Mouse (Mus musculus): ENCODE measurements at regions not wholly inside any gene's neighbourhood (a gene's known extent, or its start where the extent isn't known, plus 50 kb on each side); places are given as distances from the start of the nearest gene placed in this dataset.
"Not testable (repeated sequence)": the region's sequence is repeated elsewhere in the genome, so short reads cannot be mapped to it uniquely, and the experiment has no call there.

DNA sequence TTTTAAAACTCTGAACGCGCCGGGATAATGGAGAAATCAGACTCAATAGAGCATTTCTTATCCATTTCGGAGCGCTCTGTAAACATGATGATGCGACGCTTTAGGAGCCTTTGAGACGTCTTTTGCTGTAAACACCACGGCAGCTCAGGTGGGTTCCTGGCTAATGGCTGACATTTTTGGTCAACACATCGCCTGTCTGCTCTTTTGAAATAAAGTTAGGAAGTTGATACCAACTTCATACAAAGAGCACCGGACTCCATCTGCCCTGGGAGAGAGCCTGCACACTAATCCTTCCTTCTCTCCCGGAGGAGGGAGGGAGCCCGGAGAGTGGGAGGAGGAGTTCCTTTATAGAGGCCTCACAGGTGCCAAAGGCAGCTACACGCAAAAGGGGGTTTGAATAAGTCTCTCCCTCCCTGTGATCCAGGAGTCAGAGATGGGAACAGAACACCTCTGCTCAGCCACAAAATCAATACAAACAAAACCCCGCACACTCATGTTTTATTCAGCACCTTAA lies 63.8 kb upstream of the Srsf6 start:
- DNase-seq (ENCODE audit: low spot score in 2 of 2), result no peak

DNA sequence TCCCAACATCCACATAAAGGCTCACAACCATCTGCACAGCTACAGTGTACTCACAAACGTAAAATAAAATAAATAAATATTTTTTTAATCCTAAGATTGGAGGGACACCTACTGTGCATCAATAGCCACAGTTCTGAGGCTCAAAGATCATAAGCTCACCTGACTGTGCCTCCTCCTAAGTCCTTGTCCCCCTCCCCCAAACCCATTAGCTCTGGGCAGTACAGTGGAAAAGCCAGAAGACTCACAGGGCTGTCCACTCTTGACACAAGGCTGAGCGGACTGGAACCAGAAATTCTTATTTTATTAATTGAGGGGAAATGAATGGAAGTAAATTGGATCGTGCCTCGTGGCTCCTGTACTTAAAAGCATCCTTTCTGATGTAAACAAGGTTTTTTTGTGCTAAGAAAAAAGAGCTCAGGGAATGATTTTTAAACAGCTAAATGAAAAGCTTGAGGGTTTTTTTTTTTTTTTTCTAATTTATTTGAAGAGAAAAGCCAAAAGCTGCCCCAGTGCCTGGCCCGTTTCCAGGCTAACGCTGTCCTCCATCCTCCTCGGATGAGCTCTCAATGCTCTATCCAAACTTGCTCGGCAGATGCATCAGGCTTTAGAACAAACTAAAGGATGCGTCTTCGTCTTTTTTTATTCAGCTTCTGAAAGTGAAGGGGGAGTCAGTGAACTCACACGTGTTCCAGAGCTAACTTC lies 64.6 kb upstream of the Srsf6 start:
- no peak for DNase-seq (ENCODE audit: low spot score in 2 of 2)

DNA sequence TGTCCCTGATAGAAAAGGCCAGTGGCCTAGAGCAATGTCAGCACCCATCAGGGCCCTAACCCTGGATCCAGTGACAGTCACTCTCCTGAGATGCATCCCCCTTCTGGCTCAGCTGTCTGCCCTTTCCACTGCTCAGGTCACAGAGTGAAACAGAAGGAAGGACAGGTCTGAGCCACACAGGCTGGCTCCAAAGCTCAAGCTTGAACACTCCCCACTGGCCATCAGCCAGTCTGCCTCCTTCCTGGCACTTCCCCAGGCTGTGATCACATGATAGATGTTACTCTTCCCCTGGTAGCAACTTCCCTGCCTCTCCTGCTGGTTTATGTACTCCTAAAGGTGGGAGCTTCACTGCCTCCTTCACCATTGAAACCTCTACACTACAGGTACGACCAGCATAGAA lies 66.8 kb upstream of the Srsf6 start:
- no peak for DNase-seq (ENCODE audit: low spot score in 2 of 2)

DNA sequence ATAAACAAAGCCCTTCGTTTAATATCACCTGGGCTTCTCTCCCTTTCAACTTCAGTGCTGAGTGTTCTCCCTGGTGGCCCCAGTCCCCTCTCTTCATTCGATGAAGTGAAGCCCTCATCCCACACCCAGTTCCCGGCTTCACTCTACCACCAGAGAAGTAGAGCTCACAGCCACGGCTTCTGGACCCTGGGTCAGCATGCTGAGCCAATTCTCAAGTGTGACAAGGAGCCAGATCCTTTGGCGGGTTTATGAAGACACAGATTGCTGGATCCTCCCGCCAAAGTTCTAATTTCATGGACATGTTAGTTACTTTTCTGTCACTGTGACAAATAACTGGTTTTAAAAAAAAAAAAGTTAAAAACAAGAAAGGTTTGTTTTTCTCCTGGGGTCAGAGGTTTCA lies 76.7 kb upstream of the Srsf6 start:
- DNase-seq (ENCODE audit: low spot score in 2 of 2), result no peak

DNA sequence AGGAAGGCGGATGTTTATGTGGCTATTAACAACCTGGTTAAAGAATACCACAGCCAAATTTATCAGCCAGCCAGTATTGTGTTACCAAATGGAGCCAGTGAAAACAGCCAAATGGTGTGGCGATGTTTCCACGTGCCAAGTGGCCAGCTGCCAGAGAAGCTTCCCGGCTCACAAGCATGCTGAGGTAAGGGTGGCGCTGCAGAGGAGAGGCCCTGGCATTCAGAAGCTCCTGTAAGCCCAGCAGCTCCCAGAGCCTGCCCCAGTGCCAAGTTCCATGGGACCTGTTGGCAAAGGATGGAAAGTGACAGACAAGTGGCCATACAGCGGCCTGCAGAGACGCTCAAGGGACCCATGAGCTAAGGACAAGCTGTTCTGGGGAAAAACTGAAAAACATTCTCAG lies 77.8 kb upstream of the Srsf6 start:
- DNase-seq (ENCODE audit: low spot score in 2 of 2), result peak in 1 of 2 experiments; percentile 27

GRCm38 (mm10) chr2:162841761-162842160 lies 89.6 kb upstream of the Srsf6 start:
- DNase-seq (ENCODE audit: low spot score in 2 of 2), result not testable (repeated sequence)

DNA sequence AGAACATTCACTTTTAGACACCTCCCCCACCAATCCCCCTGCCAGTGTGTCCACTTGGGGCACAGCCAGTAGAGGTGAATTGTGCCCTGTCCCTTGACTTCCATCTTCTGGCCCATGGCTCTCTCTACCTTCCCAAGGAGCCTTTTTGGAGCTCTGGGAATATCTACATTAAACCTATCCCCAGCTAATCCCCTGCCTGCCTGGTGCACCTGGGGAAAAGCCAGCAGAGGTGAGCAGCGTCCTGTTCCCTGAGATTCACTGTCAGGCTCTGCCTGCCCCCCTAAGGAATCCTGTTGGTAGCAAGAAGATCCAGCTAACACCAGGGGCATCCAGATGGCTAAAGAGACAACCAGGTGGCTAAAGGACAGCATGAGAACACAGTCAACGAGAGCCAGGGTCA lies 93.6 kb upstream of the Srsf6 start:
- no peak for DNase-seq (ENCODE audit: low spot score in 2 of 2)

DNA sequence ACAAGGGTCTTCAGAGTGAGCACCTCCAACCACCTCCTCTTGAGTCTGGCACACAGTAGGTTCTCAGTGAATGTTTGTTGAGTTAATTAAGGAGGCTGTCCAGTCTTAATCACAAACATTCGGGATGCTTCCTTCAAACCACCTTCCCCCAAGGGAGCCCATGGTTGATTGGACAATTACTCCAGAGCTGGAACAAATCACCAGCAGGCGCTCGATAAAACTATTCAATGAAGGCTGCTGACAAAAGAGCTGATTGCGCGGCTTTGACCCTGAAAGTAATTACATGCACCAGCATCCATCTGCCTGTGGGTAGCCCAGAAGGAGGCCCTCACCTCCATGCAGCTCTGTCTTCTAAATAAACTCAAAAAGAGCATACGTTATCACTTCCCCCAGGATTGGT lies 97.6 kb upstream of the Srsf6 start:
- no peak for DNase-seq (ENCODE audit: low spot score in 2 of 2)

GRCm38 (mm10) chr2:162818787-162819186 lies 112.5 kb upstream of the Srsf6 start:
- no peak for DNase-seq (ENCODE audit: low spot score in 2 of 2)

DNA sequence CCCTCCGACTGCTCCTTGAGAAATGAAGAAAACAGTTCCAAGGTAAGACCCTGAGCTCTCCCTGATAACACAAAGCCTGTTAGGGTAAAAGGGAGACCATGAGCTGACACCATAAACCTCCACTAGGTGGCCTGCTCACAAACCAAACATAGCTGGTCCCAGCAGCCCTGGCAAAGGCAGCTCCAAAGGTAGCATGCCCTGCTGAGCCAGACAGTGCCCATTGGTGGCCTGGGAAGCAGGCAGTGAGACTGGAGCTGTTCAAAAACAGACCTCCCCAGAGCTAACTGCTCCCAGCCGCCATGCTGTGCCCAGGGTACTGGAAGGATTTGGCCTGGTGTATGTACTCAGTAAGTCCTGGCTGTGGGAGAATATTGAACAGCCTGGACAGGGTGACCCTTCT lies 117.1 kb upstream of the Srsf6 start:
- DNase-seq (ENCODE audit: low spot score in 2 of 2), result no peak

DNA sequence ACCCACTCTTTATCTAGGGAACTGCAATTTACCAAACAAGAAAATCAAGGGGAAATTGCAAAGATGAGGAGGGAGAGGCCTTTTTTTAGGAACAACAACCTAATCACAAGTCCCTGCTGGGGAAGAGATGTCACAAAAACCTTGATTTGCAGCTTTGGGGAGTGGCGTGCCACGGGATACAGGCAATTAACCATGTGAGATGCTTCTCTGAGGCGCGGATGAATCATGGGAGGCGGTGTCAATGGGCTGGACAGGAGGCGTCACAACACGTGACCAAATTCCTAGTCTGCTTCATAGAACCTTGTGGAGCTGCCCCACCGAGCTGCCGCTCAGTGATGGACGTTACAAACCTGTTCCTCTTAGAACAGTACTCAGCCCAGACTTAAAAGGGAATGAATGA lies 123.6 kb upstream of the Srsf6 start:
- DNase-seq (ENCODE audit: low spot score in 2 of 2), result peak in 1 of 2 experiments; percentile 9

GRCm38 (mm10) chr2:162796528-162796927 lies 134.8 kb upstream of the Srsf6 start:
- DNase-seq (ENCODE audit: low spot score in 2 of 2), result no peak

DNA sequence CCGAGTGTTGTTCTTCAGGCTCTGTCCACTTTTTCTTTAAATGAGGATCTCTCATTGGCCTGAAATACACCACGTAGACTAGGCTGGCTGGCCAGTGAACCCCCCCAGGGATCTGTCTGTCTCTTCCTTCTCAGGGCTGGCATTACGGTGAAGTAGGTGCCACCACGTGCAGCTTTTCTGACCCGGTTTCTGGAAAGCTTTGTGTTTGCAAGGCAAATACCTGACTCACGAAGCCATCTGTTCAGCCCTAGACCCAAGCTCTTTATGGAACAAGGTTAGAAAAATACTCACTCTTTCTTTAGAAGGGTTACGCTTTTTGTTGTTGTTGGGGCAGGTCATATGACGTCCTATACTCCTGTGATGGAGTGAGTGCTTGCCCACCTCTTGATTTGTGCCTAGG lies 133.3 kb upstream of the Ptprt start:
- no peak for DNase-seq (ENCODE audit: low spot score in 2 of 2)

- DNase-seq (ENCODE audit: low spot score in 2 of 2), result no peak
Measured at GRCm38 (mm10) chr2:162791374-162792098, 130.6 kb upstream of the Ptprt start.

DNA sequence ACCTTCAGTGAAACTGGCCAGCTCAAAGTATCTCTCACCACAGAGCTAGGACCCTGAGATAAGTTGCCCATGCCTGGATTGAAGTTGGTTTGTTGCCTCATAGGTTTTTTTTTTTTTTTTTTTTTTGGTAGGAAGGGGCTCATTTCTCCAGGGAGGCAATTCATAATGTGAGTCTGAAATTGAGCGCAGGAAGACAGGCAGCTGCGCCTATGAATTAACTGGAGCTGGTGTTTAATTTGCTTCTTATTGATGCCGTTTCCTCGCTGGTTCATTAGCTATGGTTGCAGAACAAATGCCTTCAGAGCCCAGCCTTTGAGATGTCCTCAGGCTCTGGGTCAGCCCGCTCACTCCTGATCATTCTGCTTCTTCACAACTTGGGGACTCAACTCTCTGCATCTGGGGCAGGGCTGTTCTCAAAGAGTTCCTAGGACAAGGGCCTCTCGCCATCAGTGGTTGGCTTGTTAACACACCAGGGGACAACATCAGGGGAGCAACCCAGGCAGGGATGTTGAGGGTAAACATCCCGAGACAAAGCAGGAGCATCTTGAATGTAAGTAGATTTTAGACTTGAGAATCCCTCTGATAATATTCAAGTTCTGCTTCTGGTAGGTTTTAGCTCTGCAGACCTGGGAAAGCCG lies 123.3 kb upstream of the Ptprt start:
- no peak for DNase-seq (ENCODE audit: low spot score in 2 of 2)

GRCm38 (mm10) chr2:162781599-162781998 lies 120.7 kb upstream of the Ptprt start:
- peak; percentile 30 to 72 for DNase-seq (ENCODE audit: low spot score in 2 of 2)

GRCm38 (mm10) chr2:162776542-162776941 lies 115.6 kb upstream of the Ptprt start:
- DNase-seq (ENCODE audit: low spot score in 2 of 2), result peak; percentile 40 to 73

GRCm38 (mm10) chr2:162772520-162772919 lies 111.6 kb upstream of the Ptprt start:
- DNase-seq (ENCODE audit: low spot score in 2 of 2), result no peak

- no peak for DNase-seq (ENCODE audit: low spot score in 2 of 2)
Measured at GRCm38 (mm10) chr2:162769711-162770428, 108.9 kb upstream of the Ptprt start.

GRCm38 (mm10) chr2:162764059-162764458 lies 103.1 kb upstream of the Ptprt start:
- DNase-seq (ENCODE audit: low spot score in 2 of 2), result no peak

DNA sequence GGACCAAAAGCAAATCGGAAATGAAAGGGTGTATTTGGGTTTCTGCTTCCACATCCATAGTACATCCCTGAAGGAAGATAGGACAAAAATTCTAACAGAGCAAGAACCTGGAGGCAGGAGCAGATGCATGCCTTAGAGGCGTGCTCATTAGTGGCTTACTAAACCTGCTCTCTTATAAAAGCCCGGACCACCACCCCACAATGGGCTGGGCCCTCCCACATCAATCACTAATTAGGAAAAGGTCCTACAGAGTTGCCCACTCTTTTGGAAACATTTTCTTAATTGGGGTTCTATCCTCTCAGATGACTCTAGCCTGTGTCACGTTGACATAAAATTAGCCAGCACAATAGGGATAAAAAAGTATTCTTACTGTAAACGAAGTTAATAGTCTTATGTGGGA lies 79.6 kb upstream of the Ptprt start:
- DNase-seq (ENCODE audit: low spot score in 2 of 2), result no peak

DNA sequence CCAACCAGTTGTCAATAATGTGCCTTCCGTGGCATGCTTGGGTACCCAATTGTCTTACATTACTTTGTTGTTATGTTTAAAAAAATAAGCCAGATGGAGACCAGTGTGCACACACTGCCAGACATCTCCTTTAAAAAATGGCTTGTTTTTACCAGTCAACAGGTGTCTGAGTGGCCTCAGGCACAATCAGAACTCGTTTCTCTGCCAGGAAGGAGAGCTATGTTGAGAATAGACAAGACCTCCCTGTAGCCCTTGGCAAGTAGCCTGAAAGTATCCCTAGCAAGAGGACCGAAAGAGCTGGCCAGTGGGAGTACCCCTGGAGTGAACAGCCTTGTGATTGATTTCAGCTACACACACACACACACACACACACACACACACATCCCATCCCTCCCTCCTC lies 74.8 kb upstream of the Ptprt start:
- no peak for DNase-seq (ENCODE audit: low spot score in 2 of 2)
